Mouse (Mus musculus) monocyte, adult 5-6 weeks (primary cell): ENCODE results near the gene Cyren. TPM values are rescaled to one million over a fixed set of nuclear protein-coding genes. Genes with fewer than 3 reads are reported as not detected.
A peak's percentile ranks its signal among the peaks of the same experiment; 100 is the strongest.

Experiments
- ATAC-seq: fragments of 153-309, 156-312 bp; replicated peaks from 2 replicates; pipeline ENCODE4 v1.8.0; 2017; ENCODE audit warnings: mild to moderate bottlenecking; ENCODE audit not compliant: low TSS enrichment, insufficient number of reproducible peaks, severe bottlenecking, poor library complexity, low FRiP score
- total RNA-seq: library from RNA; stranded (forward); fragments of 200-1000, 200-491, 200-594 nt; gene quantifications from 3 replicates; pipeline ENCODE4 v1.2.3, GENCODE M21; 2017

Gene Cyren
- total RNA-seq, 1 experiment from 2014 or later, result 6.1 TPM

GRCm38 (mm10) chr6:34870136-34870535, 7.7 kb downstream of the Cyren start:
- no peak for ATAC-seq

DNA sequence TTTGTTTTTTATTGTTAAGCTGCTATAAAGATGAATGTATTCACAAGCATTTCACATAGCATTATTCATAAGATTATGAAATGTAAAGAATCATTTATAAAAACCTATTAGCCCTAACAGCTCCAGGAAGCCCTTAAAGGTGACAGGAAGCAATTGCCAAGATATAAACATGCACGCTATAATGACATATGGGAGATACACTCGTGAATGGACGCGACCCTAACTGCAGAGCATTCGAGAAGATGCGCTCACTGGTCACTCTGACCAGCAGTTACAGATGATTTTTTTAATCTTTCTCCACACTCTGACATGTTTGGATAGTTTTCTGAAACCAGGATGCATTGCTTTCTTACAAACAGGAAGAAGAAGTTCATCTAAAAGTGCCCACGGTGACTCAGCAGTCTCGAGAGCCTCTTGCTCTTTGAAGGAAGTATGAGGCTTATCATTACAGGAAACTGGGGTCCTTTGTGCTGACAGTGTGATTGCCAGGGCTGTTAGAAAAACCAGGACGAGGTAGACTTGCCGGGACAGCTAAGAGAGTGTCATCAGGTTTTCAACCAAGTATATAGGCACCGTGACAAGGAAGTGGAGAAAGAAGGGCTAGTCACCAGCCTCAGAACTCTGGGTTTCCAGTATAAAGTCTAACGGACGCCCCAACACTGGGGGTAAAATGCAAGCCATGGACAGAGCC, 8.5 kb downstream of the Cyren start:
- peak; percentile 62; the same call in 1 of the 2 replicates for ATAC-seq

DNA sequence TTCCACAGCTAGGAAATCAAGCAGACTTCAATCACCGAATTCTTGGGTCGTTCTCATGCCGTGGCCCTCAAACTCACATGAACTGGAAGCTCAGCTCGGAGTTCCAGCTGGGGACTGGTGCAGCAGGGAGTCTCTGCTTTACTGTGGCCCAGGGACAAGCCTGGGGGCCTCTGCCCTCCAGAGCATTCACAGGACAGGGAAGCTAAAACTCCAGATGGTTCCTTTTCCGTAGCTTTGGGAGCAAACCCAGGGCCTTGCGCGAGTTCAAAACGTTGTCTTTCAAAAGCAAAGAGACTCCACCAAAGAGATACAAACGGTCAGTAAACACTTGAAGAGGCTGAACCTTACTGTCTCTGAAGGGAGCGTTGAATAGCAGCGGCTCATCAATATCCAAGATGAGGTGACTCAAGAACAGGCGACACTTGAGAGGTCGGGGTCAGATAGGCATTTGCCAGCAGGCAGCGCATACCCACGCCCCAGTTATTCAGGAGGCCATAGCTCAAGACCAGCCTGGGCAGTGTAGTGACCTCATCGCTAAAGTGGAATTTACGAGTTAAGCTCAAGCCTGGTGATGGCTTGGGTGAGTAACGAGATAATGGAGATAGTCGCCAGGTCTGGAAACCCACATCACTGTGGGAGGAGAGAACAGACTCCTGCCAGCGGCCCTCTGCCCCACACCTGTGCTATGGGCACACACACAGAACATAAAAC, 9.2 kb downstream of the Cyren start:
- no peak for ATAC-seq

- no peak for ATAC-seq
Measured at GRCm38 (mm10) chr6:34867995-34868350, 9.9 kb downstream of the Cyren start.

GRCm38 (mm10) chr6:34867301-34867994, 10.4 kb downstream of the Cyren start:
- no peak for ATAC-seq

- ATAC-seq, result no peak
Measured at GRCm38 (mm10) chr6:34866786-34867185, 11.1 kb downstream of the Cyren start.

GRCm38 (mm10) chr6:34865711-34866593, 11.9 kb downstream of the Cyren start:
- no peak for ATAC-seq

- ATAC-seq, result no peak
Measured at GRCm38 (mm10) chr6:34865213-34865612, 12.6 kb downstream of the Cyren start.

GRCm38 (mm10) chr6:34863786-34864514, 13.9 kb downstream of the Cyren start:
- ATAC-seq, result no peak

- ATAC-seq, result peak; percentile 67
Measured at GRCm38 (mm10) chr6:34862791-34863403, 15.0 kb downstream of the Cyren start, which contains the start of gene Tmem140. Gene Tmem140, plus strand, starts transcription at chr6:34863146.

- ATAC-seq, result peak; percentile 45
Measured at GRCm38 (mm10) chr6:34862381-34862780, 15.5 kb downstream of the Cyren start.

DNA sequence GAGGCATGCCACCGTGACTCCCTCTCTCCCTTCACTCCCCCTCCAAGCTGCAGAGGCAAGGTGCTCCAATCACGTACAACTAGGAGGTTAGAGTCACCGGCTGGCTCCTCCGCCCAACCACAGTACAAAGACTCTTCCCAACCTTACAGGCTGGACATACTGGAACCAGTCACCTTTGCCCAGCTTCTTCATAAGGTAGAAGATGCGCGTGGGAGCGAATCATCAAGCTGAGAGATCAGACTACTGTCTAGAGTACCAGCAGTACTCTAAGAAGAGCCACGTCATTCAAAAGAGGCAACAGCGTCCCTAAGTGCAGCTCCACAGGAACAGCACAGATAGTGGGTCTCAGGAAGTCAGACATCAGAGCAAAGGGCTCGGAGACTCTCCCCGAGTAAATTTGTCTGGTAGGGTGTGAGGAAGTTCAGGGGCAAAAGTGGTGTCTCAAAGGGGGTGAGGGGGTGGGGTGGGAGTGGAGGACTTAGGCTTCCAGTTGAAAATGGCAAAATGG, 16.3 kb downstream of the Cyren start:
- no peak for ATAC-seq

DNA sequence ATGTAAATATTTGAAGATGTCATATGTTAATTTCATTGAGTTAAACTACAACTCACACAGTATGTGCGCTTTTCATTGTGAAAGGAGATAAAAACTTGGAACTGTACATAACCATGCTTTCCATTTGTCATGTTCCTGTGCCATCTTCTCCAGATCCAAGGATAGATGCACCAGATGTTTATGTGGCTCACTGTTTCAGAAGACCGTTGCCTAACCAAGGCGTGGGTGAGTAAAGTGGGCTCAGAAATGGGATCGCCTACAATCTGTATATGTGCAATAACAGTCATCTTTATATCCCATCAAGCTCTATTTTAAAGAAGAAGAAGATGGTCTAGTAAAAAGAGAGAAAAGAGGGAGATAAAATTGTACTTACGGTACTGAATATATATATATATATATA, 45.5 kb downstream of the Cyren start:
- no peak for ATAC-seq

- ATAC-seq, result no peak
Measured at GRCm38 (mm10) chr6:34824406-34824805, 53.5 kb downstream of the Cyren start.
